Mouse (Mus musculus): ENCODE measurements around the gene Vav3.

DNA sequence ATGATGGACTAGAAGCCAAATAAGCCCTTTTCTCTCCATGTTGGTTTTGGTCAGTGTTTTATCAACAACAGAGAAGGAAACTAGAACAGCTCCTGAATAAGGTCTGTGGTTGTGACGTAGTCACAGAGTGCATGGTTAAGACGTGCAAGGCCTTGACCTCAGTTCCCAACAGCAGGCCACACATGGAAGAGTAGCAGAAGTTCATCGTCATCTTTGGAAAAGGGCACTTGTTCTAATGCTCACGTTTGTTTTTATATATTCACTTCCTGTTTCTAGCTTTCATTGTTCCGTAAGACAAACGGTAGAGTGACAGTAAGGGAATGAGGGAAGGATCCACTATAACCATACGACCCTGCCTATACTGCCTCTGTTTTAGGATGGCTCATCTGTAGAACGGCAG, 124.1 kb downstream of the Vav3 start:
- TF ChIP-seq CTCF (IDR thresholded peaks at IDR 0.05; ENCODE audit: borderline replicate concordance, insufficient read depth, low read depth, low read length) (no peak), POLR2A (IDR thresholded peaks at IDR 0.05; ENCODE audit: borderline replicate concordance, insufficient read depth, low read length) (no peak)
